Mouse (Mus musculus) heart, embryonic 14.5 days (tissue): ENCODE data around the gene Etl4. TPM values are rescaled to one million over a fixed set of nuclear protein-coding genes. Genes with fewer than 3 reads are reported as not detected.
A peak's percentile ranks its signal among the peaks of the same experiment; 100 is the strongest.

Experiments used
- ATAC-seq: fragments of 200-750 bp; cut with Nextera tagmentation; 2 replicates; pipeline ENCODE4 v1.8.0; 2017; ENCODE audit warnings: low read depth, moderate TSS enrichment; ENCODE audit not compliant: insufficient number of reproducible peaks, insufficient read depth, low FRiP score
- H3K27ac ChIP-seq, 2 experiments: fragments of 200-500 bp in 1 of 2; fragments of 300-500 bp in 1 of 2; sonication (generic) in 1 of 2; replicated peaks in 1 of 2; 2 replicates each; pipeline ENCODE4 v1.5.1; 2012 to 2014; ENCODE audit warnings: low read depth in 2 of 2, low read length in 2 of 2, control low read depth in 1 of 2, mild to moderate bottlenecking in 1 of 2, mixed read lengths in 1 of 2; ENCODE audit not compliant: control insufficient read depth in 1 of 2, insufficient read depth in 1 of 2
- H3K27me3 ChIP-seq: fragments of 300-500 bp; sonication (generic); 2 replicates; pipeline ENCODE4 v1.6.1; 2014; ENCODE audit warnings: mild to moderate bottlenecking, low read length, control low read depth; ENCODE audit not compliant: control insufficient read depth, insufficient read depth
- H3K36me3 ChIP-seq: fragments of 300-500 bp; sonication (generic); 2 replicates; pipeline ENCODE4 v1.6.1; 2014; ENCODE audit warnings: mild to moderate bottlenecking, control low read depth, low read length, mixed read lengths; ENCODE audit not compliant: control insufficient read depth, insufficient read depth
- H3K4me1 ChIP-seq, 2 experiments: fragments of 200-500 bp in 1 of 2; fragments of 300-500 bp in 1 of 2; sonication (generic) in 1 of 2; 2 replicates each; pipeline ENCODE4 v1.6.1; 2012 to 2014; ENCODE audit warnings: low read length in 2 of 2, control low read depth in 1 of 2, mixed read lengths in 1 of 2; ENCODE audit not compliant: control insufficient read depth in 2 of 2, insufficient read depth in 2 of 2
- H3K4me2 ChIP-seq: fragments of 300-500 bp; sonication (generic); 2 replicates; pipeline ENCODE4 v1.6.1; 2014; ENCODE audit warnings: mild to moderate bottlenecking, low read length
- H3K4me3 ChIP-seq, 2 experiments: fragments of 200-500 bp in 1 of 2; fragments of 300-500 bp in 1 of 2; sonication (generic) in 1 of 2; 2 replicates each; pipeline ENCODE4 v1.5.1; 2012 to 2014; ENCODE audit warnings: low read length in 2 of 2, mild to moderate bottlenecking in 2 of 2, control low read depth in 1 of 2, low read depth in 1 of 2, moderate library complexity in 1 of 2; ENCODE audit not compliant: control insufficient read depth in 1 of 2, insufficient read depth in 1 of 2
- H3K9ac ChIP-seq: fragments of 300-500 bp; sonication (generic); 2 replicates; pipeline ENCODE4 v1.6.1; 2014; ENCODE audit warnings: mild to moderate bottlenecking, low read length
- H3K9me3 ChIP-seq: fragments of 300-500 bp; sonication (generic); 2 replicates; pipeline ENCODE4 v1.6.1; 2016; ENCODE audit warnings: low read length, control low read depth; ENCODE audit not compliant: control insufficient read depth
- WGBS: fragments of 180-500 bp; shearing (Covaris S2); extraction: QIAGEN DNeasy Blood & Tissue Kit; methylation state at CpG from one replicate; pipeline ENCODE4 v1.1.7; 2014; 5-methylcytosine and 5-hydroxymethylcytosine counted together
- polyA plus RNA-seq: library from polyadenylated mRNA; unstranded; fragments of >200 nt; fragmentation: Nextera tagmentation; extraction: Ambion mirVana; gene quantifications from 2 replicates; pipeline ENCODE4 v1.2.1, GENCODE M21; 2014

The Etl4 gene
- polyA plus RNA-seq, 1 experiment from 2014 or later: 11.3 TPM

DNA sequence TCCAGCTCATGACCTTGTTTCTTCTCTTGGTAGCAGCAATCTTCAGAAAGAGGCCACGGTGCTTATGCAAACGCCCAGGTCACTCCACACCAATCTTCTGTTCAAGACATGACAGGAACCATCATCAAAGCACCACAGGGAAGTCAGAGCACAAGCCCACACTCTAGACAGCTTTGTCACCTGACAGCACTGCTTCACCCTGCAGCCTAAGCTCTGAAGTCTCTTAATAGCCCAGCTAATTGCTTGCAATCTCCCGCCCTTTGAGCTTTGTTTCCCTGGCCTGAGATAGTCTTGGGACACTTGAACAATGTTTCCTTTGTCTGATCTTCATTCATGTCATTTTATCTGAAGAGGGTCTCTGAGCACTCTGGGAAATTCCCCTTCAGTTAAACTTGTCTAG is 779.8 kb downstream of the Etl4 start:
- WGBS: 6% methylated on average over 3 of the region's 3 CpGs

DNA sequence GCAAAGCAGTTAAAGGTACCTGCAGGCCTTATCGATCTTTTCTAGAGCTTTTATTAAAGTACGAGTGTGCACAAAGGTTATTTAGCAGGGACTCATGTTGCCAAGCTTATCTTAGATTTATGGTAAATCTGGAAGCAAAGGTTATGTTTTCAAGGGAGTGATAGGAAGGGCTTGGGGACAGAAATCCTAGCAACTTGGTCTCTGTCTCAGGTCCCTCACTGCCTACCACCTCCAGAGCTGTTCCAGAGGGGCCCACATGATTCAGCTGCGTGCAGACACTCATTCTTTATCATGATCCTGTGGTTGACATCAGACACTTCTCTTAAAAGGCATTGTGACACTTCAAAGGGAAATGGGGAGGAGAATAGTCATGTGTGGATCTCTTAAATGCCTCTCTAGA is 783.3 kb downstream of the Etl4 start:
- no peak overlapping the region for H3K4me3 ChIP-seq
- no peak overlapping the region for H3K27ac ChIP-seq
- H3K9ac ChIP-seq: no peak overlapping the region
- peaks cover 8 to 18% of the 10 kb centered on the region in 2 experiments for H3K4me1 ChIP-seq
- no peak for ATAC-seq
- no peaks in the 10 kb centered on the region for H3K36me3 ChIP-seq
- no peaks in the 10 kb centered on the region for H3K9me3 ChIP-seq
- 66% methylated on average over 3 of the region's 3 CpGs for WGBS
- no peak overlapping the region for H3K4me2 ChIP-seq
- H3K27me3 ChIP-seq: no peaks in the 10 kb centered on the region

More for the DNA sequence above, 779.8 kb downstream of the Etl4 start:
- H3K4me3 ChIP-seq: no peak overlapping the region
- no peaks in the 10 kb centered on the region for H3K27me3 ChIP-seq
- H3K36me3 ChIP-seq: no peaks in the 10 kb centered on the region
- H3K27ac ChIP-seq: no peak overlapping the region; a peak in 1 of 4 replicates
- no peaks in the 10 kb centered on the region for H3K9me3 ChIP-seq
- no peak for ATAC-seq
- H3K9ac ChIP-seq: no peak overlapping the region
- H3K4me1 ChIP-seq: peaks cover 8 to 18% of the 10 kb centered on the region in 2 experiments
- no peak overlapping the region for H3K4me2 ChIP-seq

DNA sequence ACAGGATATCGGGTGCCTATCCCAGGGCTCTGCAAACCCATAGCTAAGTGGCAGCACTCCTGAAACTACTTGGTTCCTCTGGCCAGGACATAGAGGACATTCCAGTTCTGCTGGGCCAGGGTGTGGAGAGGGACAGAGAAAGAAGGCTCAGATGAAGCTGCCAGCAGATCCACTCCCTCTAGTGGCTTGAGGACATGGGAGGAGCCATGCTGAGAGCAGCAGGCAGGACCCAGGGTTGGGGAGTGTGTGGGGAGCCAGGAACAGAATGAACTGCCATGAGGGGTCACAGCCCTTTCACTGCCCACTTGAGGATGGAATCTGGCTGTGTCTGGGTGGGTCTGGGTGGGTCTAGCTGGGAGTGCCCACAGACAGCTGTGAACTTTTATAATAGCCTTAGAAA is 784.2 kb downstream of the Etl4 start:
- no peak overlapping the region for H3K9ac ChIP-seq
- no peaks in the 10 kb centered on the region for H3K36me3 ChIP-seq
- H3K9me3 ChIP-seq: no peaks in the 10 kb centered on the region
- ATAC-seq: no peak
- no peak overlapping the region for H3K27ac ChIP-seq
- 77% methylated on average over 1 of the region's 1 CpGs for WGBS
- no peak overlapping the region for H3K4me2 ChIP-seq
- H3K4me1 ChIP-seq: peaks cover 8 to 18% of the 10 kb centered on the region in 2 experiments
- H3K4me3 ChIP-seq: no peak overlapping the region
- no peaks in the 10 kb centered on the region for H3K27me3 ChIP-seq

DNA sequence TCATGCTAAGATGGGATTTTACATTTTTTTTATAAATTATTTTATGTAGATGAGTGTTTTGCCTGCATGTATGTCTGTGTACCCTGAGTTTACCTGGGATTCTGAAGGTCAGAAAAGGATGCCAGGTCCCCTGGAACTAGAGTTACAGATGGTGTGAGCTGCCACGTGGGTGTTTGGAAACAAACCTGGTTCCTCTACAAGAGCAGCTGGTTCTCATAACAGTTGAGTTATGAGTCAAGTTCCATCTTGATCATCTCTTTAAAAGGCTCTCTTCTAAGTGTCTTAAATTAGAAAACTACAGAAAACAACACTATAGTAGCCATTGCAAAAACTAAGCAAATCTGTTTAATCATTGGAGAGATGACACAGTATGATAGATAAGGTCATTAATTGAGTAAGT is 788.1 kb downstream of the Etl4 start:
- Histone ChIP-seq H3K27me3 (no peaks in the 10 kb centered on the region), H3K4me1 (peaks cover 4 to 8% of the 10 kb centered on the region in 2 experiments), H3K4me2 (no peak overlapping the region), H3K9ac (no peak overlapping the region), H3K9me3 (no peaks in the 10 kb centered on the region), H3K27ac (no peak overlapping the region), H3K36me3 (no peaks in the 10 kb centered on the region), H3K4me3 (no peak overlapping the region)
- ATAC-seq: no peak
- WGBS: 72% methylated on average over 1 of the region's 1 CpGs

DNA sequence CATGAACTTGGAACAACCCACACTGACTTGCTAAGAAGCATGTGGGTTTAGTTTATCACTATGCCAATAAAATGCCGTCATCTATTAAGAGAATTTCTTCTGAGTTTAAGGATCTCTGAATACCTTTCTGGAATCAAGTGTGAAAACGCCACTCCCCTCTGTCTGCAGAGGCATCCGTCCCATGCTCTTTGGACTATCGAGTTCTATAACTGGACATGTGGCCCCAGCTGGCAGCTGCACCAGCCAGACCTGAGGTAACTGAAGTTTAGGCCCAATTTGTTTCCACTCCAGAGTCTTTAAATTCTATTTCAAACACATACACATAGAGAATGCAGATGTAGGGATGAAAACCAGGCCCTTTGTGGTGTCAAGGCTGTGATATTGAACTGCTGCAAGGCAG is 795.5 kb downstream of the Etl4 start:
- Histone ChIP-seq H3K27me3 (no peaks in the 10 kb centered on the region), H3K9ac (no peak overlapping the region)

DNA sequence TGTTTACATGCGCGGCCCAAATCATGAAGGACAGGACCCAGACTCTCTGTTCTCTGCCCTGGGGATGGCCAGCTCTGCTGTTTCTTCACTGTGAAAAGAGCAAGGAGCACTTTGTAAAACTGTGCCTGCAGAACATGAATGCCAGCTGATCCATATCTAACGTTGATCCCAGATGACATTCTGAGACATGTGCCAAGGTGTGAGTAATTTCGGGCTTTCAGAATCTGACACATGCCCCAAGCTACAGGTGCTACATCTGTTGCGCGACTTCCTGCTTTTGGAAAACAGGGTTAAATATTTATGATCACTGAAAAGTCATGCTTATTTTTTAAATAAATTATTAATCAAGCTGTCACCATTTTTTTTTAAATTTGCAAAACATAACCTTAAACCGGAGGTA is 801.0 kb downstream of the Etl4 start:
- ATAC-seq: no peak
- Histone ChIP-seq H3K9ac (no peak overlapping the region), H3K4me2 (no peak overlapping the region), H3K9me3 (no peaks in the 10 kb centered on the region), H3K36me3 (no peaks in the 10 kb centered on the region), H3K27ac (no peak overlapping the region), H3K27me3 (no peaks in the 10 kb centered on the region), H3K4me3 (no peak overlapping the region), H3K4me1 (0 out of 4 replicates have a peak, but pooled peaks cover 0 to 4% of the 10 kb centered on the region in 2 experiments)
- WGBS: 88% methylated on average over 7 of the region's 7 CpGs

More for the DNA sequence above, 795.5 kb downstream of the Etl4 start:
- H3K4me2 ChIP-seq: no peak overlapping the region
- ATAC-seq: no peak
- 62% methylated on average over 4 of the region's 4 CpGs for WGBS
- no peak overlapping the region for H3K4me3 ChIP-seq
- no peaks in the 10 kb centered on the region for H3K36me3 ChIP-seq
- H3K27ac ChIP-seq: no peak overlapping the region
- H3K9me3 ChIP-seq: no peaks in the 10 kb centered on the region
- no peaks in the 10 kb centered on the region for H3K4me1 ChIP-seq

DNA sequence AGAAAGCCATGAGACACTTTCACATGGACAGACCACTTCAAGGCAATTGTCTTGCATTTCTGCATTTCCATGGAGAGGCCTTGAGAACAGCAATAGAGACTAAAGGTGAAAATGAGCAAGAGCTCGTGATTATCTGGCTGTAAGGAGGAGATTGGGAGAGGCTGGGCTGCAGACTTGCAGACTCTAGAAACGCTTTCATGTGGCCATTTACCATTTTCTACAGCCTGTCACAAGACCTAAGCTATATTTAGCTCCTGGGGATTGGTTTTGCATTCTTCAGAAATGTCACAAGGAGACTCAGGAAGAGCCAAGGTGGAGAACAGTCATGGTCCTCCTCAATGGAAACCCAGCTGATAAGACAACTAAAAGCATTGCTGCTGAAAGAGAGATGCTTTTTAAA is 801.4 kb downstream of the Etl4 start:
- no peaks in the 10 kb centered on the region for H3K36me3 ChIP-seq
- H3K4me1 ChIP-seq: 0 out of 4 replicates have a peak, but pooled peaks cover 0 to 4% of the 10 kb centered on the region in 2 experiments
- ATAC-seq: no peak
- H3K27me3 ChIP-seq: no peaks in the 10 kb centered on the region
- no peak overlapping the region for H3K4me3 ChIP-seq
- no peaks in the 10 kb centered on the region for H3K9me3 ChIP-seq
- no peak overlapping the region for H3K9ac ChIP-seq
- WGBS: 28% methylated on average over 2 of the region's 2 CpGs
- H3K27ac ChIP-seq: no peak overlapping the region
- no peak overlapping the region for H3K4me2 ChIP-seq

DNA sequence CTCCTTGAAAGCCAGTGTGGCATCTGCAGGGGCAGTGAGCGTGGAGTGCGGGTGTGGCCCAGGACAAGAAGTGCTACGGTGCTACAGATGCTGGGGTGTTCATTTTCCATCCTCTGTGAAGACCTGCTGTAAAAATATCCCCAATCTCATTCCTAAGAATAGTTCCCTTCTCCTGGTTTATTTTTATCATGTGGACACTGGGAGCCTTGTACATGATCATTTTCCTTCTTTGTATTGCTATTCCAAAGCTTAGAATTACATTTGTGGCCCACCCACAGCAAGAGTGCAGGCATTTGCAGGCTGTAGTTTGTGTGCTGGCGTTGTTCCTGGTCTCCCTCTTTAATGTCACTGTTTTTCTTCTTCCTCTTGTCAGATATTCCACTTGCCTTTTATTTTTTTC is 809.5 kb downstream of the Etl4 start:
- Histone ChIP-seq H3K36me3 (no peaks in the 10 kb centered on the region), H3K27me3 (no peaks in the 10 kb centered on the region), H3K9ac (no peak overlapping the region), H3K4me3 (no peak overlapping the region), H3K4me2 (peak overlapping the region; percentile 22), H3K27ac (peak overlapping the region; percentile 27 to 56; a peak in 3 of 4 replicates), H3K4me1 (peaks cover 2 to 14% of the 10 kb centered on the region in 2 experiments), H3K9me3 (no peaks in the 10 kb centered on the region)
- no peak for ATAC-seq
- WGBS: 43% methylated on average over 4 of the region's 4 CpGs
